Mouse (Mus musculus) embryonic facial prominence, embryonic 10.5 days (tissue): ENCODE measurements around the gene Slc38a3. TPM values are rescaled to one million over a fixed set of nuclear protein-coding genes. Genes with fewer than 3 reads are reported as not detected.
A peak's percentile ranks its signal among the peaks of the same experiment; 100 is the strongest.

ENCODE experiments used
- DNase-seq: peaks from one replicate; pipeline ENCODE4 v3.0.0-alpha.2; 2017; ENCODE audit warnings: low spot score
- H3K27ac ChIP-seq: fragments of 300-500 bp; sonication (generic); replicated peaks from 2 replicates; pipeline ENCODE4 v1.5.1; 2016; ENCODE audit warnings: mild to moderate bottlenecking
- H3K27me3 ChIP-seq: fragments of 300-500 bp; sonication (generic); replicated peaks from 2 replicates; pipeline ENCODE4 v1.6.1; 2016; ENCODE audit warnings: low read depth, mild to moderate bottlenecking; ENCODE audit not compliant: poor library complexity, severe bottlenecking
- H3K36me3 ChIP-seq: fragments of 300-500 bp; sonication (generic); replicated peaks from 2 replicates; pipeline ENCODE4 v1.6.1; 2016; ENCODE audit warnings: mild to moderate bottlenecking, moderate library complexity
- H3K4me1 ChIP-seq: fragments of 300-500 bp; sonication (generic); 2 replicates; pipeline ENCODE4 v1.6.1; 2016
- H3K4me3 ChIP-seq: fragments of 300-500 bp; sonication (generic); 2 replicates; pipeline ENCODE4 v1.5.1; 2016; ENCODE audit warnings: mild to moderate bottlenecking, moderate library complexity
- H3K9me3 ChIP-seq: fragments of 300-500 bp; sonication (generic); 2 replicates; pipeline ENCODE4 v1.6.1; 2016; ENCODE audit warnings: mild to moderate bottlenecking
- WGBS: fragments of 180-500 bp; shearing (Covaris S2); methylation state at CpG from one replicate; pipeline ENCODE4 v1.1.7; 2016; 5-methylcytosine and 5-hydroxymethylcytosine counted together
- polyA plus RNA-seq: library from polyadenylated mRNA; unstranded; fragments of >200 nt; fragmentation: Nextera tagmentation; extraction: Ambion mirVana; gene quantifications from 2 replicates; pipeline ENCODE4 v1.2.1, GENCODE M21; 2016

Gene Slc38a3
- polyA plus RNA-seq, 1 experiment from 2014 or later = 5.6 TPM

DNA sequence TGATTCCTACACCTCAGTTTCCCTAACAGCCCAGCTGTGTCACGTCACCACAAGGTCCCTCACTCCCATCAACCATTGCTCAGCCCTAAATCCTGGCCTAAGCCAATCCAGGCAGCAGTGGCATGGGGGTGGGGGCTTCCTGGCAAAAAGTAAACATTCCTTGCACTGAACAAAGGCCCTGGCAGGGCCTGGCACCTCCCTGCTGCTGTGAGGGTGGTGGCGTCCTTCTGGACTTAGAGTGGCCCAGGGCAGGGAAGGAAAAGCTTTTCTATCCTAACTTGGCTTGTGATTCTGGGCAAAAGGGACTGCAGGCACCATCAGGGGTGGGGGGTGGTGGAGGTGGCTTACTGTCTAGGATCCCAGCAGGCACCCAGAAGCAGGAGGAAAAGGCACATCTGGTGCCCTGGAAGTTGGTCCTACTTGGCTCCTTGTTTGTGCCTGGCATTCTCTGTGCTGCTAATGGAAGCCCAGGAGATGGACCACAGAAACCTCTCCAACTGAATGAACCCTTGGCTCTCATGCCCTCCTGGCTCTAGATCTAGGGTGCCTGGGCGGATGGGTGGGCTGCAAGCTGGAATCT, 33.4 kb upstream of the Slc38a3 start:
- H3K36me3 ChIP-seq = peaks cover 65% of the 10 kb centered on the region
- H3K27me3 ChIP-seq = peaks cover 22% of the 10 kb centered on the region; the same call in 1 of the 2 replicates
- WGBS = 78% methylated on average over 3 of the region's 3 CpGs
- peaks cover 100% of the 10 kb centered on the region for H3K4me1 ChIP-seq
- DNase-seq = no peak
- no peaks in the 10 kb centered on the region for H3K9me3 ChIP-seq
- H3K4me3 ChIP-seq = no peak overlapping the region
- peak overlapping the region; percentile 8; the same call in 1 of the 2 replicates for H3K27ac ChIP-seq

DNA sequence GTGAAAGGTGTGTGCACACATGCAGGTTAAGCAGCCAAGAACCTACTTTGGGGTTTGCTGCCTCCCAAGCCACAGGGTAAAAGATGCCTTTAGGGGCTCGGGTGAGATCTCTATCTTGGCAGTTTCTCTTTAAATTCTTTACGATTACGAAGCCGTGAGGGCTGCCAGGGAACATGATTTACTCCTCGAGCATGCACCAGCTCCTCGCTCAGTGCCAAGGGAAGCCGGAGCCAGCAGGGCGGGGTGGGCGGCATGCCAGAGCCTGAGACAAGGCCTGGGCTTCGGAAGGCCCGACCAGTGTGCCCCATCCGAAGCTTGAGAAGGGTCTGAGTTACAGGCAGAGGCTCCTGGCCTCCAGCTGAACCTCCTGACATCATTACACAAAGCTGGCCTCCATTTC, 32.3 kb upstream of the Slc38a3 start:
- WGBS = 83% methylated on average over 12 of the region's 12 CpGs
- Histone ChIP-seq H3K4me3 (no peak overlapping the region), H3K4me1 (peaks cover 100% of the 10 kb centered on the region), H3K27me3 (peaks cover 13% of the 10 kb centered on the region; the same call in 1 of the 2 replicates), H3K36me3 (peaks cover 73% of the 10 kb centered on the region), H3K27ac (no peak overlapping the region), H3K9me3 (no peaks in the 10 kb centered on the region)
- DNase-seq = no peak

DNA sequence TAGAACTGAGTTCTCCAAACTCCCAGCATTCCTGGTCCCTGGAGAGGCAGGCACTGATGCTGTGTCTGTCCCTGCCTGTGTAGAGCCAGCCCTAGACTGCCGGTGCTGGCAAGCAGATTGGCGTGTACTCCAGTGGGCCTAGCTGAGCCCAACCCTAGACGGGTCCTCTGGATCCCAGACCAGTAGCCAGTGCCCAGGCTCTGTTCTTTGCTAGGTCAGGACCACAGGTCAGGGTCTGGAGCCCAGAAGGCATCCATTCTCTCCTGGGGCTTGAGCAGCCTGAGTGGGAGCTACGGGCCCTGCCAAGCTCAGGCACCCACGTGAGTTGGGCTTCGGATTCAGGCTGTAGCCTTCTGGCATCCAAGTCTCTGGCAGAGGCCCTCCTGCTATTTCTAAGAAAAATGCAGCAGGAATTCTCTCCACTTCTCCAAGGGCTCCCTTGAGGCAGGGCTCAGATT, 30.8 kb upstream of the Slc38a3 start:
- Histone ChIP-seq H3K36me3 (peaks cover 75% of the 10 kb centered on the region), H3K9me3 (no peaks in the 10 kb centered on the region), H3K4me3 (peak overlapping the region; percentile 45), H3K27ac (peak overlapping the region; percentile 79), H3K27me3 (0 out of 2 replicates have a peak, but pooled peaks cover 6% of the 10 kb centered on the region), H3K4me1 (peaks cover 100% of the 10 kb centered on the region)
- peak; percentile 30 for DNase-seq
- 28% methylated on average over 6 of the region's 6 CpGs for WGBS

DNA sequence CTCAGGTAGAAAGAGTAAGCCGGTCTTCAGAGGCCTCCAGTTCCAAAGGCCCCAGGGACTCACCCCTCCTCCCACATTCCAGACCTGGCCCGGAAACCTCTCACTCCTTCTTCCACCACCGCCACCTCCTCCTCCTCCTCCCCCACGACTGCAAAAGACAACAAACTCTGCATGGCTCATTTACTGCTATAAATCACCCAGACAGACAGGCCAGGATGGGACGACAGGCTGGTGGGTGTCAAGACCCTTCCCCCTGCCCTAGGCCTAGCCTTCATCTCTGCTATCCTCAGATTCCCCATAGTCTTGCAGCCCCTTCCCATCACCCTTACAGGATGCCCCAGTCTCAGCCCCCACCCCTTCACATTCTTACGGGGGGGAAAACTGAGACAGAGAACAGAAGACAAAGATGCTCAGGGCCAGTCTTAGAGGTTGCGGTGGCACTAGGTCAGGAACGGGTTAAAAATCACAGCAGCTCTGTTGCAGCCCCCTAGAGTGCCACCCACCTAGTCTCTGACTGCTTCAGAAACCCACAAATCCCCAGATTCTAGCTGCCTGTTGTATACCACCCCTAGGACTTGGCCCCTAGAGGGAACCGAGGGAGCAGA, 30.1 kb upstream of the Slc38a3 start:
- Histone ChIP-seq H3K27me3 (0 out of 2 replicates have a peak, but pooled peaks cover 5% of the 10 kb centered on the region), H3K36me3 (peaks cover 75% of the 10 kb centered on the region), H3K9me3 (no peaks in the 10 kb centered on the region), H3K27ac (peak overlapping the region; percentile 79), H3K4me1 (peaks cover 100% of the 10 kb centered on the region), H3K4me3 (peak overlapping the region; percentile 45)
- WGBS = 3% methylated on average over 9 of the region's 9 CpGs
- peak; percentile 66 for DNase-seq

DNA sequence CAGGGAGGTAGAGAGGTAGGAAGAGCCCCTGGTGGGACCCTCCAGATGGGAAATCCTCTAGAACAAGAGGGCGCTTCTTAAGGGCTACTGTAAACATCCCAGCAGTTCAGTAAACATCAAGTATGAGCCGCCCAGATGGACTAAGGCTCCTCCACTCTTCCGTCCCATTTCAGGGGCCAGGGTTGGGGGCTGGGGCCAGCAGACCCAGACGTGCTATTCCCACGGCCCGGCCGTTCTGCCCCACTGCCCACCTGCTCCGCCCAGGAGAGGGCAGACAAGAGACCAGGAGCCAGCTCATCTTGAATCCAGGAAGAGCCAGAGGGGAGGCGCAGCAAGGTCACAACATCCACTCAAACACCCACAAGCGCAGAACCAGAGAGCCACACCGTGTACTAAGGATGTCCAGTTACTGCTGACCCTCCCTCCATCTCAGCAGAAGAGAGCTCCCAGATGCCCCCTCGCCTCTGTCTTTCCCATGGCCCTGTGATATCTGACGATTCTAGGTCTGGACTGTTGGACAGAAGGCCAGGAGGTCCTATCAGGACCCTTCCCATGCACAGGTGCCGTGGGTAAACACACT, 29.4 kb upstream of the Slc38a3 start:
- peak; percentile 58 for DNase-seq
- H3K27ac ChIP-seq = peak overlapping the region; percentile 79
- WGBS = 10% methylated on average over 14 of the region's 14 CpGs
- no peaks in the 10 kb centered on the region for H3K9me3 ChIP-seq
- H3K4me3 ChIP-seq = peak overlapping the region; percentile 45
- peaks cover 94% of the 10 kb centered on the region for H3K4me1 ChIP-seq
- peaks cover 74% of the 10 kb centered on the region for H3K36me3 ChIP-seq
- 0 out of 2 replicates have a peak, but pooled peaks cover 5% of the 10 kb centered on the region for H3K27me3 ChIP-seq

DNA sequence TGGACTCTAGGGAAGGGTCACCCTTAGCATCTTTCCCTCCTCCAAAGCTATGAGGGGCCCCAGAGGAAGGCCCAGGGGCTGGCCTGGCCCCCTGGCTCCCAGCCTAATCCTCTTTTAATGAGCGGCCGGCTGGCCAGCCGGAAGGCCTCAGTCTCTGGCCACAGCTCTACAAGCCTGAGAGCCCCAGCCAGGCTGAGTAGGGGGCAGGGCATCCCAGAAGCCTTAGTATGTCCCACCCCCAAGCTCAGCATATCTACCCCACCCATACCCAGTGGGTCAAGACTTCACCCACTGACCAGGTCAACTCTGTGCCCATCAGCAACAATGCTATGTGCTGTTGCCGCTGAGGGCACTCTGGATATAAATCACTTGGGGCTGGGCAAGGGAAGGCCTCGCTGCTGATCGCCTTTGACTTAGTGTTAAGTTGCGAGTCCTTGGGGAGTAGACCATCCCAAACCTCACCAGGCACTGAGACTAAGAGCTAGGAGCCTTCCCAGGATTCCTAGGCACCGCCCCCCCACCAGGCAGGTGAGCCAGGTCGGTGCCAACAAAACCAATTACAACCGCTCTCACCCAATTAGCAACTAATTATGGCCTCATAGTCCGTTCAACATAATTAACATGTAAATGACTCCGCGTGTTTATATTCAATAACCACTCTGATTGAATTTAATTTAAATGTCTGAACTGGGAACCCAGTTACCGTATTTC, 28.6 kb upstream of the Slc38a3 start:
- DNase-seq = no peak
- peak overlapping the region; percentile 79 for H3K27ac ChIP-seq
- 0 out of 2 replicates have a peak, but pooled peaks cover 5% of the 10 kb centered on the region for H3K27me3 ChIP-seq
- H3K36me3 ChIP-seq = peaks cover 74% of the 10 kb centered on the region
- peak overlapping the region; percentile 45 for H3K4me3 ChIP-seq
- H3K4me1 ChIP-seq = peaks cover 86% of the 10 kb centered on the region
- WGBS = 11% methylated on average over 14 of the region's 14 CpGs
- no peaks in the 10 kb centered on the region for H3K9me3 ChIP-seq

DNA sequence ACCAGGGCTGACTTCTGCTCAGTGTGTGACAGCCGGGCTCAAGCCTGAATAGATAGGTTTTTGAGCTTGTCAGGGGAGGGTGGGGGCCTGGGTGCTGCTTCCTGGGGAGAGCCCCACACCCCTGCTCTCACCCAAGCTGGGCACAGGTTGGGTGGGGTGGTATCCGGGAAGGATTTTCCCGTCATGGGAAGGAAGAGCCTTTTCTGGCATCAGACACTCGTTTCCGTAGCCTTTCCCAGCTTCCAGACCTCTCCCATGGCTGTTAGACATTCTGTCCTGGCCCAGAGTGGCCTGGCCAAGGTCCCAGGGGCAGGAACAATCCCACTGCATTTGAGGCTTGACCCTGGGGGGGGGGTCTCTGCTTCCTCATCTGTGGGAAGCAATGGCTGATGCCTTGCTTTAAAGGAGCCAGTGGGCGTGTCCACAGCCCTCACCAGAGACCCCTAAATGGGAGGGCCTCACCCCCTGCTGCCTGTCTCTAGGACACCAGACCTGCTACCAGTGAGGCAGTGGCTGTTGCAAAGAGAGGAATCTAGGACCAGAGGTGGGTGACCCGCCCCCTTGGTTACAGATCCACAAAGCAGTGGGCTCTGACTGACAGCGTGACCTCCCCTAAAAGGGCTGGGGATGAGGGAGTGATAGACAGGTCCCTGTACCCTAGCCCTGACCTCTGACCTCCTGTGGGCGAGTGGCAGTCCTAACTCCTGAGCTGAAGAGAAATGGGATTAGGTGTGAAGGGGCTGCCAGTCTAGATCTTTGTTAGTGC, 27.7 kb upstream of the Slc38a3 start:
- Histone ChIP-seq H3K4me3 (peak overlapping the region; percentile 8; the same call in 1 of the 2 replicates), H3K9me3 (no peaks in the 10 kb centered on the region), H3K27ac (peak overlapping the region; percentile 36), H3K27me3 (0 out of 2 replicates have a peak, but pooled peaks cover 5% of the 10 kb centered on the region), H3K36me3 (peaks cover 74% of the 10 kb centered on the region), H3K4me1 (peaks cover 77% of the 10 kb centered on the region)
- DNase-seq = peak; percentile 58
- 24% methylated on average over 9 of the region's 9 CpGs for WGBS

DNA sequence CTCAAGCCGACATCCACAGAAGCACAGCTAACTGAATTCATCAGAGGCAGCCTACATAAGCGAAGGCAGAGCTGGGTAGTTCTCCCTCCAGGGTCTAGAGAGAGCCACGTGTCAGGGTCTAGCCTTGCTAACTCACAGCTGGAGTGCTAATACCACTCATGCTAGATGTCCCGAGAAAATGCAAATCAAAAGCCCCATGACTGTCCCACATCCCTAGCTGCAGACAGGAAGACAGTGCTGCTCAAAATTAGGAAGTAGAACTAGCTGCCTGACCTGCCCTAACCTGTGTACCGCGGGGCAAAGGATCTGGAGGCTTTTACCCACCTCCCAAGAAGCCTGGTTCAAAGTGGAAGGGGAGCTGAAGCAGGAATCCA, 26.8 kb upstream of the Slc38a3 start:
- Histone ChIP-seq H3K27ac (0 out of 2 replicates have a peak overlapping the region, but pooled peaks have one; percentile 48), H3K4me3 (no peak overlapping the region), H3K4me1 (peaks cover 68% of the 10 kb centered on the region), H3K36me3 (peaks cover 74% of the 10 kb centered on the region), H3K9me3 (no peaks in the 10 kb centered on the region), H3K27me3 (0 out of 2 replicates have a peak, but pooled peaks cover 2% of the 10 kb centered on the region)
- 45% methylated on average over 6 of the region's 6 CpGs for WGBS
- no peak for DNase-seq

DNA sequence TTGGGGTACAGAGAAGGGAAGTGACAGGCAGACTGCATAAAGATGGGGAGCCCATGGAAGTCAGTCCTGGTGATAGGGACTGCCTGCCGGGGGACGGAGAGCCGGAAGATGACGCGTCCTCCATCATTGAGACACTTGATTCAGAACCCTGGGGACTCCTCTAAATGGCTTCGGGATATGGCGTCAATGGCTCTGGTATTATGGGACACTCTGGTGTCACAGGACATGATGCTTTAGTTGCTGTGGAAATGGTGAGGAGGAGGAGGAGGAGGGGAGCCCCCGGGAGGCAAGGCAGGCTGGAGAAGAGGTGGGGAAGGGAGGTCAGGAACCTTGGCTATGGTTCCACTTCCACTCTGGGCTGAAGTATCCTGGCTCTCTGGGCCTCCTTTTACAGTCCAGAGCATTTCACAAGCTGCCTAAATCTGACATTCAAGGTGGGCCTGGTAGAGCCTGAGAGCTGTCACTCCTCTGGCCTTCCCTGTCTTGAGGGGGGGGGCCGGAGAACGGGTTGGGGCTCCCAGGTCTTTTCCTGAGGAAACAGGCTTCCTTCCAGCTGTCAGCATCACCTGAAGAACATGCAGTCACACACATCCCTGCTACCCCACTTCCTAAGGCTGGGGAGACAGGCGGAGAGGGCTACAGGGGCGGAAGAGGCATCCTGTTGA, 26.2 kb upstream of the Slc38a3 start:
- WGBS = 88% methylated on average over 12 of the region's 12 CpGs
- Histone ChIP-seq H3K36me3 (peaks cover 74% of the 10 kb centered on the region), H3K27ac (0 out of 2 replicates have a peak overlapping the region, but pooled peaks have one; percentile 48), H3K27me3 (0 out of 2 replicates have a peak, but pooled peaks cover 4% of the 10 kb centered on the region), H3K4me3 (no peak overlapping the region), H3K4me1 (peaks cover 62% of the 10 kb centered on the region), H3K9me3 (no peaks in the 10 kb centered on the region)
- no peak for DNase-seq

DNA sequence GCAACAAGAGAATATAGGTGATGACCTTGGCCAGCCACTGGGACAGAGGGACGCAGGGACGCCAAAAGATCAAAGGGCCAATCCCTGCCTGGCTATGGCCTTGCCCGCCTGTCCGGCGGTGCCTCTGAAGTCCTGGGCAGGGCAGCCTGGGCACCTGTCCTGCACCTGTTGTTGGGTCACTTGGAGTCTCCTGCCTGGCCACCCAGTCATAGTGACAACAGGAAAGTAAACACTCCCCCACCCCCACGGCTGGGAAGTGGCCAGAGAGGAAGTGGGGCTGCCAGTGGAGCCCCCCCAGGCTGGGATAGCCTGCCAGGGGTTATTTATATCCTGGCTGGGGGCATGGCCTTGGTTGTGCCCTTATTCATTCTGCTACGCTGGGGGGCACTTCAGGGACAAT, 25.3 kb upstream of the Slc38a3 start:
- no peaks in the 10 kb centered on the region for H3K9me3 ChIP-seq
- peaks cover 53% of the 10 kb centered on the region for H3K4me1 ChIP-seq
- no peak overlapping the region for H3K27ac ChIP-seq
- DNase-seq = no peak
- 75% methylated on average over 7 of the region's 7 CpGs for WGBS
- 0 out of 2 replicates have a peak, but pooled peaks cover 4% of the 10 kb centered on the region for H3K27me3 ChIP-seq
- H3K36me3 ChIP-seq = peaks cover 80% of the 10 kb centered on the region
- no peak overlapping the region for H3K4me3 ChIP-seq

DNA sequence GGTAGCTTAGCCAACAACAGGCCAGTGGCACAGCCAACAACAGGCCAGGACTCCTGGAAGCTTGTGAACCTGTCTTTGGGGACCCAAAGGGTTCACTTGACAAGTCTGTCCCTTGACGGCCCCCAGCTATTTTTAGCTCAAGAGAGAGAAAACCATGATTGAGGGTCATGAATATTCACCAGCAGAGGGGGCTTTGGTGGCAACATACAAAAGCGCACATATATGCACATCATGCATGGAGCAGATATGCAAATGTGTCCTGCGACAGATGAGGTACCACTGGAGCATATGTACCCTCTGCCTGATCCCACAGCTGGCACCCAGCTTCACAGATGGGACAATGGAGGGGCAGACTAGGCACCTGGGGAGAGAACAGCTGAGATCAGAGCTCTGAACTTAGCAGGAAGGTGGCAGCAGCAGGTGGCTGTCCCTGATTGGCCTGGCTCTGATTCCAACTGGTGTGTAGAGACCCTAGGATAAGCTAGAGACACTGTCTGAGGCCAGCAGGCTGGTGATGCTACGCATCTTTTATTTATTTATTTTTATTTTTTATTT, 24.2 kb upstream of the Slc38a3 start:
- Histone ChIP-seq H3K27me3 (0 out of 2 replicates have a peak, but pooled peaks cover 4% of the 10 kb centered on the region), H3K27ac (0 out of 2 replicates have a peak overlapping the region, but pooled peaks have one; percentile 30), H3K9me3 (no peaks in the 10 kb centered on the region), H3K4me1 (peaks cover 42% of the 10 kb centered on the region), H3K36me3 (peaks cover 86% of the 10 kb centered on the region), H3K4me3 (no peak overlapping the region)
- 79% methylated on average over 4 of the region's 4 CpGs for WGBS
- DNase-seq = no peak
